Mouse (Mus musculus): Measurements from ENCODE around the gene Dnah14.

The Dnah14 gene

DNA sequence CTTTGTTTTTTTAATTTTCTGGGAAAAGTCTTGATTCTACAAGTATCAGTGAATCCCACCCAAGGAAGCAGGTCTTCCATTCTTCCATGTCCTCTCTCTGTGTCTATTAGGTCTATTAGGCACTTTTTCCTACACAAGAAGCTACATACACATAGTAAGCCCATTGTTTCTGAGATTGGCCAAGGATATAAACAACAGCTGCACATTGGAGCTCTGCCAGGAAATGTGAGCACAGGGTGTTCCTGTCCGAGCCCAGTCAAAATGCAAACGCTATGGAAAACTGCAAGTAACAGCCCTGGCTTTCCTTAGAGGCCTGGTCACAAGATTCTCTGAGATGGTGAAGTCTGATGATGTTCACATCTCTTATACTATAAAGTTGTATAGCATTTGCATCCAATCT lies 217.2 kb downstream of the Dnah14 start:
- DNase-seq: peak; percentile 75

DNA sequence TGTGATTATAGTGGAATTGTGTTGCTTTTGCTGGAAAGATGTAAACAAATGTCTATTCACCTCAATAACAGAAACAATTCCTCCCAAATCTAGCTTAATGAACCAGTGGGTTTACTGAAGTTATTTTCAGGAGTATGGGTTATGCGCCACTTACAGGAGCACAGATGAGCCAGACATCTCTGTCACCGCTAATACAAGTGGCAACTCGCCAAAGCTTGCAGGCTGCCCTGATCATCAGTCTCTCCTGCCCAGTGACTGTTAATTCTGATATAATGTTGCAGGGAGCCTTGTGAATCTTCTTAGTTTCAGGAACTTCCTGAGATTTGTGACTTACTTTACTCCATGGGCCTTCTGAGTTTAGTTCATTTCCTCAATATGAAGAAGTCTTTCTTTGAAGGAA lies 223.6 kb downstream of the Dnah14 start:
- DNase-seq: no peak

DNA sequence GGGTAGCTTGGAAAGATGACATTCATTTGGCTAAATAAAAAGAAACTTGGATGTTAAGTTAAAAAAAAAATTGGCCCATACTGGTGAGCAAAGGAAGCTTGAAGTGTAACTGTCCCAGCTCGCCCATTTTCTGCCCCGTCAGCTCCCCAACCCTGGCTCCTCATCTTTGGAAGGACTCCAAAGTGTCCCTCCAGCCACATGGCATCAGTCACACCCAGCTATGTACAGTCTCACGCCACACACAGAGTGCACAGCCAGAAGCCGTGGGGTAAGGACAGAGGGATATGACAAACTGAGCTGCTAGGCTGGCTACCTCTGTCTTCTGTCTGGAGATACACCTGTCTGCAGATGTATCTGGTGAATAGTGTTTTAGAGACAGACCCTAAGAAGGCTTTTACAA lies 224.3 kb downstream of the Dnah14 start:
- DNase-seq: no peak

DNA sequence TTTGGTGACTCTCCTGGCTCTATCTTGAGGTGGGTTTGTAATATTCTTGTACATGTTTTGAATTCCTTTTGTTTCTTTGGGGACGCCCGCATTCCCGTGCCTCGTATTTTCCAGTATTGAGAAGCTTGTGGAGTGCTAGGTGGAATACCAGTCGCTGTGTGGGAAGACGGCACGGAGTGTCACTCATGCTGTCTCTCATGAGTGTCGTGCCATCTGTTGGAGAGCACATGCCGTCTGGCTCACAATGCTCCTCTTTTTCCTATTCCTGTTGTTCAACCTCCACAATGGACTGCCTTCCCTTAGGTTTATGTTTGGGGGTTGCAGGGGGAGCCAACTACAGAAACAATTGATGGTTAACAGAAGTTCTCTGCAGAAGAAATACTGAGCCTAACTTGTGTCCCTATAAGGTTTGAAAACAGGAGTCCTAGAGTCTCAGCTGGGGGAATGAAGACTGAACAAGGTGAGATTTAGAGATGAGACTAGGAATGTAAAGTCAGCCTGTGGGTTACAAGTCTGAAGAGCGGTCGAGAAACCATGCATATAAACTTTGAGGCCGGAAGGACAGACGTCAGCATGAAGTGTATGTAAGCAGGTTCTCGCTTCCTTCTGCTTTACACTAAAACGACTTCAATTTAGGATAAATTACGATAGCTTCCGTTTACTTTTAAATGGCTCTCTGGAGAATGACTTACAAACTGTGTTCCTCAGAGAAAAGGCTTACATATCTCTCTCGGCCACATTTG lies 235.3 kb downstream of the Dnah14 start:
- peak; percentile 74 for DNase-seq

DNA sequence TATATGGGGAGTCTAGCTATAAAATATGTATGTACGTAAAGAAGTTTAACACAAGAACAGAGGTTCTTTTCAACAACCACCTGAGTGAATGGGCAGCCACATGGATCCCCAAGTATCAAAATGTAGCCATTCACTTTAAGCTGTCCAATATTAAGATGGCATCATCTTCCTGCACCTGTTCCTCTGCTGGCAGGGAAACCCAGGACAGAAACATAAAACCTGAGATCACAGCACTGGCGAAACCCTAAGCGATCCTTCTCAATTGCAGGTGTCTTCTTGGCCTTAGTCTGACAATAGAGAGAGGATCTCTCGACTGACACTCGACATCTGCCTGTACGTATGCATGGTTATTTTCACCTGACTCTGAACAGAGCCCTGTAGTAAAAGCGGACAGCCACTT lies 250.4 kb downstream of the Dnah14 start:
- DNase-seq: no peak

DNA sequence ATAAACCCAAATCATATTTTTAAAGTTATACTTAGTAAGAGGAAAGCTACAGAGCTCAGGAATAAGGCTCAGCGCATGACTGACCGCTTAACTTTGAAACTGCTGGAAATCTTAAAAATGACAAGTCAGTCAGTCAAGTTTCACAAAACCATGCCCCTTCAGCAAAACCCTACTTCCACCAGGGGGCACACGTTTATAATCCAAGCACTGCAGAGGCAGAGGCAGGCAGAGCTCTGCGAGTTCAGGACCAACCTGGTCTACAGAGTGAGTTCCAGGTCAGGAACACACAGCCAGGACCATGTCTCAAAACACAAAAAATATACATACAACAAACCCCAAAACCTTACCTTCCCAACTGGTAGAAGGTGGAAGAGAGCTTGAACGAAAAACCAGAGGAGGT lies 252.0 kb downstream of the Dnah14 start:
- no peak for DNase-seq

DNA sequence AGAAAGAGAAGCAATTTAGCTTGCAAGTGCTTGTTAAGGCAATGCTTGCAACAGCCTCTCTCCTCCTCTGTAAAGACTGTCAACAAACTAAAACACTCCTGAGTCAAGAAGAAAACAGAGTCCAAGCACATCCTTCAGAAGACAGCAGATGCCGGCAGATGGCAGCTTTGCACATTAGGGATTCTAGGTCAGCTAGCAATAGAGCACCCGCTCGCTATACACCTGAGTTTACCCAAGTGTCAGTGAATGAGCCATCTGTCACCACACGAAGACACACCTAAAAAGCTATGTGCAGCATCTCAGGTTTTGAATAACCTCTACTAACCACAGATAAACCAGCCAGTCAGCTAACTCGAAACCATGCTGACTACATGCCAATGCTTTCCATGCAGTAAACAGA lies 256.4 kb downstream of the Dnah14 start:
- no peak for DNase-seq

DNA sequence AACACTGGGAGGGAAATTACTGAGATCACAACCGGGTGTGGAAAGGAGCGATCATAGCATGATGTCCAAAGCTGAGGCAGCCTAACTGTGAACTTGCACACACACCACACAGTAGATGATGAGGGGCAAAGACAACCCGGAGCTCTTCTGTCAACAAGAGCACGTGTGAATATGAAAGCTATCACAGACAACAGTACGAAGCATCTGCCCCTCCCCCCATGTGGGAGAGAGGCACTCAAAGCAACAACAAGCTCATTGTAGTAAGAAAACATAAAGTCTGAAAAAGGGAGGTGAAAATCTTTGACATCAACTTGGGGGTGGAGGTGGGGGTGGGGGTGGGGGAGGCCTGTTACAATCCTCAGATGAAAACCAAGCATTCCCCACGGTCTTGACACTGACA lies 256.8 kb downstream of the Dnah14 start:
- DNase-seq: peak; percentile 24

DNA sequence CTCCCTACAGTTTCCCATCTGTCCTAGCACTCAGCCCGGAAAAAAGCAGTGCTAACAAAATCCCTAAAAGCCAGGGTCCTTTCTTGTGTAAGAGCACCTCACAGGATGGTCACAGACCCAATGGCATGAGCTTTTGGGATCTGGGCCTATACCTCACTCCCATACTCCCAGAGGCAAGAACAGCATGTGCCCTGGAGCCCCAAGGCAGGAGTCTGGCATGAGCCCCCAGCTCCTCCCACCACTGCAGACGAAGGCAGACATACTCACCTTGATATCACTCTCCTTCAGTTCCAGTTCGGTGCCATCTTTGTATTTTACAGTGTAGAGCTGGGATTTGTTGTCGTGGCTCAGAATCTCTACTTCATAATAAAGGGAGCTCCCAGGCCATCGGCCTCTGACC lies 261.8 kb downstream of the Dnah14 start:
- DNase-seq: no peak

DNA sequence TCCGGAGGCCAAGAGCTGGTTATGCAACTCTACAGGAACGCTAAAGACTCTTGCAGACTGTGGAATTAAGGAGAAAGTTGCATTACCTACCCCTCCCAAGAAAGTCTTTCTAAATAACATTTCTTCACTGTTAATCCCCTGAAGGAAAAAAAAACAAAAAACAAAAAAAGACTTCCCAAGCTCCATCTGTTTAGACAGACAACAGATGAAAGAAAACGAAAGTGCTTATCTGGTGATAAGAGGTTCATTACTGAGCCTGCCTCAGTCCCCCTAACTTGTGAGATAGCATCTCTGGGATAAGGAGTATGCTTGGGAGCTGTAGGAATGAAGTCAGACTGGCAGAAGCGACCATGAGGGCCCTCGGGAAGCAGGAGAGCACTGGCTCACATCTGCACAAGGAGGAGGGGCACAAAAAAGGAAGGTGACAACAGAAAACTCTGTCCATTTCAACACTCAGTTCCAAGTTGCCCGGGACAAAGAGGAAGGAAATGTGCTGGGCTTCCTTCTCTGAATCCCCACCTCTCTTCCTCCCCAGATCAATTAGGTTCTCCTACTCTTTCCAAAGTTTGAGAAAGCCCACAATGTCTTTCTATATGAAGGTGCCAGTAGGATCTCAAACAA lies 263.5 kb downstream of the Dnah14 start:
- DNase-seq: no peak

DNA sequence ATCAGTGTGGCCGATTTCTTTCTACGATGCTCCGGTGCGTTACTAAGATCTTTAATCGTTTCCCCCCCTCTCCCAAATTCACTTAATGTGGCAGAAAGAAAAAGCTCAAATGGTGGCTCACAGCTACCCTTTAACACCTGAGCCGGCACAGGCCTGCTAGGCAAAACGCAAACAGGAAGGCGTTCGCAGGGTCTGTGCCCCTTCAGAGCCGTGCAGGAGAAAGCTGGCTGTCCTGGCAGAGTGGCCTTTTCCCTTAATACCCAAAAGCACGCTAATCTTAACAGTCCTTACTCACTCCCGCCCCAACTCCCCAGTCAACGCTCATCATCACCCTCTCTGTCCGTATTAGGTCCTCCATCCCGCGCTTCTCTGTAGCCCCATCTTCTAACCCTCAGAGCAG lies 265.0 kb downstream of the Dnah14 start:
- no peak for DNase-seq

DNA sequence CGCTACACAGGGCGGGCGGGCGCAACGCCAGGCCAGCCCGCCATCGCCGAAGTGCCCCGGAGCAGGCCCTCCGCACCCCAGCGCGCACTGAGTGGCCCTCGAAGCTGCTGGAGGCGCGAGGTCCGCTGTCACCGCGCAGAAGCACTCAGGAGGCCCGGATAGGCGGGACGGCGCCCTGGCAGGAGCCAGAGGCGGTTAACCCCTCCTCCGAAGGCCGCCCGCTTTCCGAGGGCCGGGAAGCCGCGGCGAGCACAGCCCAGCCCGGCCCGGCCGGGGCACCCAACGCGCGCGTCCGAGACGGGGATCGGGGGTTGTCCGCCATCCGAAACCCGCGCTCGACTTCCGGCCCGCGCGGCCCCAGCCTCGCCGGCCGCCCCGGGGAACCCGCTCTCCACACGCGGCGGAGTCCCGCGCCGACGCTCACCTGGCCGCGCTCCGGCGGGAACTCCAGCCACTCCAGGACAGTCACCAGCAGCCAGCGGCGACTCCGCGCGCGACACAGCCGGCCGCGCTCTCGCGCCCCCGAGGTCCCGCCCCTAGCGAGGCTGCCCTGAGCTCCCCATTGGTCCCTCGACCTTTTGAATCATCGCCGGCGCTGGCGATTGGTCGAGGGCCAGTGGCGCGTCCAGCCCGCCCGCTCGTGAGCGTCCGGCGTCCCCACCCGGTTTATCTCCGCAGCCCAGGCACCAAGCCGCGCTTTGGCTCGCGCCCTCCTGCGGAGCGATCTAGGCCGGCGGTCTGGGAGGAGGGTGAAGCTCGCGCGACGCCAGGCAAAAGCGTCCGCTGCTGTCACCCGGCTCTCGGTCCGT lies 265.7 kb downstream of the Dnah14 start:
- peak; percentile 95 for DNase-seq

DNA sequence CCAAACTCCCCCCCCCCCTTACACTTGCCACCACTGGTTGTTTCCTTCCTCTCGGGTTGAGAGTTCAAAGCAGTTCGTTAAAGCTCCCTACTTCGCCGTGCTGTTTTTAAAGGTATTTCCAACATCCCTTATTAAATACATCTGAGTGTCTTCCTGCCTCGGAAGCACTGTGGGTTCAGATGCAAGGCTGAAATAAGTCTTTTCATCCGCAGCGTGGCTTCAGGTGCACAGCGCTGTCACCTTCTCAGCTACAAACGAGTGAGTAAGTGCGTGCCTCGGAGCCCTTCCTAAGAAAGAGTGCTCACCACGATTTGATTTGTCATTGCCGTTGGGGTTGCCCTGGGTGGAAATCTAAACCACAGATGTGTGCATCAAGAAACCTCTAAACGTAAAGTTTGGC lies 266.4 kb downstream of the Dnah14 start, which contains the start of gene Lbr:
Lbr (minus strand) TSS at position 266 of the 400 bp plus-strand sequence.
- no peak for DNase-seq

DNA sequence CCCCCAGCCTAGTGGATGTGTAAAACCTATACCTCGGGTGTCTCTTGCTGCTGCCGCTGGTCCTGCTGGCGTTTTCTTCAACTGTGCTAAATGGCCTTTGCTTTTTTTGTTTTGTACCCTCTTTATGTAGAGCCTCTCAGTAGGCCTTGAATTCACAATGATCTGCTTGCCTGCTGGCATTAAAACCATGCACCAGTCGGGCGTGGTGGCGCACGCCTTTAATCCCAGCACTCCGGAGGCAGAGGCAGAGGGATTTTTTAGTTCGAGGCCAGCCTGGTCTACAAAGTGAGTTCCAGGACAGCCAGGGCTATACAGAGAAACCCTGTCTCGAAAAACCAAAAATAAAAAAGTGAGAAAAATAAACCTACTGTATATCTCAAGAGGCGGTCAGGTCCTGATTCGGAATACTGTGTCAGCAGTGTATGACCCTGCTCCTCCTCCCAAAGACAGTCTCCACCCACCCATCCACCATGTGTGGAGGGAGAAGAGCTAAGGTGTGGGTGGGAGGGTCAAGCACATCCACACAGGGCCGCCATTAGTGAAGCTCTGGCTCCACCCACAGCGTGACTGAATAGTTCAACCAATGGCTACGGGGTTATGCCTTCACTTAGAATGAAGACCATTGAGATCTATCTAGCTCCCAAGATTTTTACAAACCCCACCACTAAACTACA lies 268.7 kb downstream of the Dnah14 start:
- no peak for DNase-seq

DNA sequence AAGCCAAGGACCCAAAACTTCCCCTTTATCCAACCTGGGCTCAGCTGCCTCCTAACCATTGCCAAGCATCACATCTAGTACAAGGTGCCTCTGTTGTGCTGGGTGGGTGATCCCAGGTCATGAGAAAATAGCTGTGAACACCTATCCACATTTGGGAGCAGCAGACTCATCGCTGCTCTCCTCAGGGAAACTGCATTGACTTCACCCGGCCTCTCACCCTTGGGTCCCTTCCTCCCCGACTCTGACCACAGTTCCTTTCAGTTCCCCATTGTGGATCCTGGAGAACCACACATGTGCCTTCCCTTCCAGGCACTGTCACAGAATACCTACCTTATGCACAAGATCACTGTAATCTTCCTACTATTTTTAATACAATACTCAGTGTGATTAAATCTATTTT lies 269.4 kb downstream of the Dnah14 start:
- DNase-seq: no peak

DNA sequence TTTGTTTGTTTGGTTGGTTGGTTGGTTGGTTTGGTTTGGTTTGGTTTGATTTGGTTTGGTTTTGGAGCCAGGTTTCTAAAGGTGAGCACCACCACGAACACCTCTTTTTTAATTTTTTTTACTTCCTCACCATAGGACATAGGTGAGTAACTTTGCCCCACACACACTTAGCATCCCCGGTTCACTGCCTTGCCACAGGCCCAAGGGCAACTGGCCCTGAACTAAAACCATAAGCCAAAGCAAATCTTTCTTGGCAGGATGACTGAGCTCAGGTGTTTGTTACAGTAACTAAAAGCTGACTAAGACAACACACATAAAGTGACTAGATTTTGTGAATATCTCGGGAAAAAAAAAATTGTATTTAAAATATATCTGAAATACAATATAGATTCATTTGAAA lies 271.0 kb downstream of the Dnah14 start:
- no peak for DNase-seq

DNA sequence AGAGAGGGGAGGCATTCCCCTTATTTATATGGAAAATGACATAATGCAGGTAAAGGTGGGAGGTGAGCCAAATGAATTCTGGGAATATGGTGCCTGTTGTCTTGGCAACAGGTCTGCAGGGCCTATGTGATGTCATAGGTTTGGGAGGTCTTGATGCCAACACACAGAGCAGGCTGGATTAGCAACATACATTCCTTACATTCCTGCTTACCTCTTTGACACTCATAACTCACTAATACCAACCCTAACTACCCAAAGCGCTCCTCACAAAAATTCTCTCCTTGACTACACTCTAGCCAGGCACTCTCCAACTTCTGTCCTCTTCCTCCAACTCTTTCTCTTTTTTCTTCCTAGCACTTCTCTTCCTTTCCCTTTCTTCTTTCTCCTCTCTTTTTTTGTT lies 271.9 kb downstream of the Dnah14 start:
- no peak for DNase-seq

DNA sequence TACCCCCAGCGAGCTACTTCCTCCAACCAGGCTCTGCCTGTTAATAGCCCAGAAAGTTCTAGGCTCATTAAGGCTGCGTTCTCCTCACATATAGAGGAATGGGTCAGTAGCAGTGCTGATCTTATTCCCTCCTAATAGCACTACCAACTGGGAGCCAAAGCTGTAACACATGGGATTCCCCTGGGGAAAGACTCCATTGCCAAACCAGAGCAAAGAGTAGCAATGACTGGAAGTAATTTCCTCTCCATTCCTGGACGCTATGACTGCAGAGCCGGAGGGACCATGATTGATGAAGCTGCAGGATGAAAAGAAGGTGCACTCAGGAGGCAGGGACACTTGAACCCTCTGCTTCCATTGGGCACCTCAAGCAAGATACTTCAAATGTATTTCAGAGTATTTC lies 274.1 kb downstream of the Dnah14 start:
- no peak for DNase-seq

DNA sequence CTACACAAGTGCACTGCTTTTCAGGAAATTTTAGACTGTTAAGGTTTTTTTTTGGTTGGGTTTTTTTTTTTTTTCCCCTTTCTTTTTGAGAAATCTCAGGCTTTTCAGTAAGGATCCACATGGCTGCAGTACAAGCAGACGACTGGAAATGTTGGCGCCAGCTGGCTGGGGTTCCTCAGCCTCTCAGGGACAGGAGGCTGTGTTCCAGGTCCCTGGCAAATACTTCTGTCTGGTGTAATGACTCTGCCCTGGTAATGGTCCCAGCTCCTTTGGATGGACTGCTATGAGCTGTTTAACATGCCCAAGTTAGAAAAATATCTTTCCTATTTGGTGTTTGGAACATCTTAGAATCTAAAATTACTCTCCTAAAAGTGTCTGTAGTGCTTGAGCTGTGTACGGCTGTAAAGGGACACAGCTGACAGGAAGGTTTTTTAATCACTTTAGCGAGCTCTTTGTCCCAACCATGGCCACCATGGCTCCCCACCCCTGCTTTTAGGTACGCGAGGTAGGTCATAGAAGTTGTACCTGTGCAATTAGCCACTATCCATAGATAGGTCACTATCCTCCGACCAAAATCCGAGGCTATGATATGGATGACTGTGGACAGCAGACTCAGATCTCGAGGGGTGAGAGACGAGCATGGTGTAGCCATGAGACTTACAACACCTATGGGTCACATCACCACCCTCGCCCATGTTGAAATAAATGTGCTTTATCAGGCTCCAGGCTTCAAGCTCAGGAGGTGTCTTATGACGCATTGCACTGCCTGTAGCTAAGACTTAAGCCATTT lies 275.4 kb downstream of the Dnah14 start:
- peak; percentile 65 for DNase-seq

DNA sequence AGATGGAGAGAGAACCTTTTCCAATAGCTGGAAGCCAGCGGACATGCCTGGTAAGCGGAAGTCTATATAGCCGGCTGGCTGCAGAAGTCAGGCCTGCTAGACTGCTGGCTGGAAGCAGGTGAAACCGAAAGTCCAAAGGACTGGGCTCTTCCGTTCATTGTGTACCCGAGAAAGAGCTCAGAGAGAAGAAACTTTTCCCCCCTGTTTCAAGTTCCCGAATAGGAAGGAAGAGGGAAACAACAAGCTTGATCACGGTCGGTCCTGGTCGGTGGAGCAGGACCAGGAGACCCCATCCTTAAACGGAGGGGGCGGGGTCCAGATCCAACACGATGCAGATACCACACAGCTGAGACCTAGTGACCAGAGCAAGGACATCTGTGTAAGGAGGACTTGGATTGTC lies 276.1 kb downstream of the Dnah14 start:
- DNase-seq: no peak

DNA sequence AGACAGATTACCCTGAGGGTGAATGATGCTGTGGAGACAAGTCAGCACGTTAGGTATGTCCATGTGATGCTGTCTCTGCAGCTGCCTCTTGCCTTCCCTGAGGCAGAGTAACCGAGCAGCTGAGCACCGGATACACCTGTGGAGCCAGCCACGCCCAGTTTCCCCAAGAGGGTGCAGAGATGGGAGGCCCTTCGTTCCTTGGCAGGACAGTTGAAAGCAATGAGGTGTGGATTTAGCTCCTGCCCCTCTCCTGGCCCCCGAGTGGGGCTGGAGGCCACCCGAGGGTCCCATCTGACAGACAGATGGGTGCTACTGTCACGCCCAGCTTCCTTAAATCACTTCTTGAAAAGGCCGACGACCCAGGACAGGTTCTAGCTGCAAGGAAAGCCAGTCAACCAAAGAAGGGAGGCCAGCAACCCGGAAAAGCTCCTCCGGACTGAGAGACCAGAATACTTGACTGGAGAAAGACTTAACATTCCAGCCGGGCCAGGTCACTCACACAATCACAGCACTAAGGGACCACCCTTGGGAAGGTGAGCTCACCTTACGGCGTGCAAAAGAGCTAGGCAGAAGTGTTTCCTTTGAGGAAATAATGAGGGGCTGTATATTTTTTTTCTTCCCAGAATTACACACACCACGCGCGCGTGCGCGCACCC lies 276.9 kb downstream of the Dnah14 start:
- DNase-seq: no peak

DNA sequence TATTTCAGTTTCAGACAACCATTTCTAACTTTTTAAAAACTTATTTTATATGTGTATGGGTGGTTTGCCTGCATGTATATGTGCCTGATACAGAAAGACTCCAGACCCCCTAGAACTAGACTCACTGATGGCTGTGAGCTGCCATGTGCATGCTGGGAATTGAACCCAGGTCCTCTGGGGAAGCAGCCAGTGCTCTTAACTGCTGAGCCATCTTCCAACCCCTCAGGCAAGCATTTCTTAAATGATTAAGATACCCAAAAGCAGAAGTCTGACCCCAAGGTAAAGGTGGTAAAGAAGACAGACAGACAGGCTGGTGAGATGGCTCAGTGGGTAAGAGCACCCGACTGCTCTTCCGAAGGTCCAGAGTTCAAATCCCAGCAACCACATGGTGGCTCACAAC lies 278.5 kb downstream of the Dnah14 start:
- no peak for DNase-seq
